Mouse (Mus musculus): ENCODE data around the gene Slc12a7.

GRCm38 (mm10) chr13:73755809-73756208 is 22.9 kb downstream of the Slc12a7 start:
- TF ChIP-seq EP300 (IDR thresholded peaks at IDR 0.05; ENCODE audit: low read depth) (no peak), CTCF (IDR thresholded peaks at IDR 0.05; ENCODE audit: low read depth) (no peak)
